Mouse (Mus musculus) embryonic fibroblast, embryonic 13.5 days (primary cell): ENCODE results near the gene Prelid3b.

Experiments used
- CTCF ChIP-seq: IDR thresholded peaks from 2 replicates; pipeline ENCODE4 v1.5.1; 2011; ENCODE audit warnings: mild to moderate bottlenecking, control low read depth, low read length, moderate library complexity, borderline replicate concordance; ENCODE audit not compliant: insufficient read depth
- POLR2A ChIP-seq: IDR thresholded peaks from 2 replicates; pipeline ENCODE4 v1.6.1; 2011; ENCODE audit warnings: low read depth, mild to moderate bottlenecking, control low read depth, low read length, moderate library complexity

DNA sequence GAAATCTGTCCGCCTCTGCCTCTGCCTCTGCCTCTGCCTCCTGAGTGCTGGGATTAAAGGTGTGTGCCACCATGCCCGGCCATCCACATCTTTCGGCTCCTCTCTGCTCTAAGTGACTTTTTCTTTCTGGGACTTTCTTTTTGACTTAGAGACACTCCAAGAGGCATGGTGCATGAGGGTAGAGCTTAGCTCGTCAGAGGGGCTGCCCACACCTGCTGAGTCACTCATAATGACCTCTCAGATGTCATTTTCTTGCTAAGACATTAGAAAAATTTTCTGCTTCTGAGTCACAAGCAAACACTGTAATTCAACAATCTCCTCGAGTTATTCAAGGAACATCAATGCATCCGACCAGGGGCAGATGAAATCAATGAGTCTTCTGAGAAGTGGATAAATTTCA is 27.9 kb downstream of the Prelid3b start:
- no peak for TF ChIP-seq CTCF
- no peak for TF ChIP-seq POLR2A
